Mouse (Mus musculus): Measurements from ENCODE around the gene Ksr1. TPM values are rescaled to one million over a fixed set of nuclear protein-coding genes. Genes with fewer than 3 reads are reported as not detected.

Gene Ksr1
- total and polyA plus RNA-seq, 2 experiments: 0.65 to 1.5 TPM

- Histone ChIP-seq H3K27ac (replicated peaks; ENCODE audit: insufficient read depth, low read depth, low read length) (no peak overlapping the region), H3K4me1 (ENCODE audit: control insufficient read depth, insufficient read depth, low read length) (no peaks in the 10 kb centered on the region), H3K36me3 (ENCODE audit: control insufficient read depth, insufficient read depth, low read length) (no peaks in the 10 kb centered on the region), H3K9ac (ENCODE audit: low read depth, low read length) (no peak overlapping the region), H3K4me3 (ENCODE audit: insufficient read depth, low read depth, low read length) (no peak overlapping the region), H3K79me2 (ENCODE audit: control insufficient read depth, insufficient read depth, low read length) (no peaks in the 10 kb centered on the region), H3K27me3 (ENCODE audit: control insufficient read depth, insufficient read depth, low read length) (no peaks in the 10 kb centered on the region)
- DNase-seq (ENCODE audit: extremely low read depth, low read depth, low spot score): no peak
- WGBS: 84% methylated on average over 7 of the region's 7 CpGs
- TF ChIP-seq POLR2A (IDR thresholded peaks at IDR 0.05; ENCODE audit: extremely low read depth, insufficient read depth, low read length): no peak
- no peak for TF ChIP-seq CTCF (IDR thresholded peaks at IDR 0.05; ENCODE audit: low read depth, low read length)
Measured at GRCm38 (mm10) chr11:79172054-79172453, 25.8 kb upstream of the Ksr1 start.

GRCm38 (mm10) chr11:79166582-79167300 is 20.5 kb upstream of the Ksr1 start:
- no peak overlapping the region for H3K27ac ChIP-seq (replicated peaks; ENCODE audit: insufficient read depth, low read depth, low read length)
- H3K4me1 ChIP-seq (ENCODE audit: control insufficient read depth, insufficient read depth, low read length): no peaks in the 10 kb centered on the region
- H3K4me3 ChIP-seq (ENCODE audit: insufficient read depth, low read depth, low read length): no peak overlapping the region
- 87% methylated on average over 4 of the region's 4 CpGs for WGBS
- H3K9ac ChIP-seq (ENCODE audit: low read depth, low read length): no peak overlapping the region
- no peaks in the 10 kb centered on the region for H3K36me3 ChIP-seq (ENCODE audit: control insufficient read depth, insufficient read depth, low read length)
- DNase-seq (ENCODE audit: extremely low read depth, low read depth, low spot score): no peak
- TF ChIP-seq POLR2A (IDR thresholded peaks at IDR 0.05; ENCODE audit: extremely low read depth, insufficient read depth, low read length) (no peak), CTCF (IDR thresholded peaks at IDR 0.05; ENCODE audit: low read depth, low read length) (no peak)
- H3K79me2 ChIP-seq (ENCODE audit: control insufficient read depth, insufficient read depth, low read length): no peaks in the 10 kb centered on the region
- no peaks in the 10 kb centered on the region for H3K27me3 ChIP-seq (ENCODE audit: control insufficient read depth, insufficient read depth, low read length)

- H3K79me2 ChIP-seq (ENCODE audit: control insufficient read depth, insufficient read depth, low read length): no peaks in the 10 kb centered on the region
- H3K4me3 ChIP-seq (ENCODE audit: insufficient read depth, low read depth, low read length): no peak overlapping the region
- H3K9ac ChIP-seq (ENCODE audit: low read depth, low read length): no peak overlapping the region
- no peaks in the 10 kb centered on the region for H3K27me3 ChIP-seq (ENCODE audit: control insufficient read depth, insufficient read depth, low read length)
- H3K36me3 ChIP-seq (ENCODE audit: control insufficient read depth, insufficient read depth, low read length): no peaks in the 10 kb centered on the region
- no peaks in the 10 kb centered on the region for H3K4me1 ChIP-seq (ENCODE audit: control insufficient read depth, insufficient read depth, low read length)
- DNase-seq (ENCODE audit: extremely low read depth, low read depth, low spot score): no peak
- H3K27ac ChIP-seq (replicated peaks; ENCODE audit: insufficient read depth, low read depth, low read length): no peak overlapping the region
- 93% methylated on average over 6 of the region's 6 CpGs for WGBS
- TF ChIP-seq CTCF (IDR thresholded peaks at IDR 0.05; ENCODE audit: low read depth, low read length) (no peak), POLR2A (IDR thresholded peaks at IDR 0.05; ENCODE audit: extremely low read depth, insufficient read depth, low read length) (no peak)
Measured at GRCm38 (mm10) chr11:79161077-79161758, 15.0 kb upstream of the Ksr1 start.

- H3K27me3 ChIP-seq (ENCODE audit: control insufficient read depth, insufficient read depth, low read length): no peaks in the 10 kb centered on the region
- no peaks in the 10 kb centered on the region for H3K79me2 ChIP-seq (ENCODE audit: control insufficient read depth, insufficient read depth, low read length)
- no peaks in the 10 kb centered on the region for H3K4me1 ChIP-seq (ENCODE audit: control insufficient read depth, insufficient read depth, low read length)
- H3K36me3 ChIP-seq (ENCODE audit: control insufficient read depth, insufficient read depth, low read length): no peaks in the 10 kb centered on the region
- WGBS: 98% methylated on average over 6 of the region's 6 CpGs
- H3K9ac ChIP-seq (ENCODE audit: low read depth, low read length): no peak overlapping the region
- no peak overlapping the region for H3K4me3 ChIP-seq (ENCODE audit: insufficient read depth, low read depth, low read length)
- no peak for TF ChIP-seq CTCF (IDR thresholded peaks at IDR 0.05; ENCODE audit: low read depth, low read length)
- TF ChIP-seq POLR2A (IDR thresholded peaks at IDR 0.05; ENCODE audit: extremely low read depth, insufficient read depth, low read length): no peak
- H3K27ac ChIP-seq (replicated peaks; ENCODE audit: insufficient read depth, low read depth, low read length): no peak overlapping the region
- no peak for DNase-seq (ENCODE audit: extremely low read depth, low read depth, low spot score)
Measured at GRCm38 (mm10) chr11:79160127-79160526, 13.9 kb upstream of the Ksr1 start.

- no peak for TF ChIP-seq CTCF (IDR thresholded peaks at IDR 0.05; ENCODE audit: low read depth, low read length)
- TF ChIP-seq POLR2A (IDR thresholded peaks at IDR 0.05; ENCODE audit: extremely low read depth, insufficient read depth, low read length): no peak
- Histone ChIP-seq H3K27ac (replicated peaks; ENCODE audit: insufficient read depth, low read depth, low read length) (no peak overlapping the region), H3K27me3 (ENCODE audit: control insufficient read depth, insufficient read depth, low read length) (no peaks in the 10 kb centered on the region), H3K4me3 (ENCODE audit: insufficient read depth, low read depth, low read length) (no peak overlapping the region), H3K79me2 (ENCODE audit: control insufficient read depth, insufficient read depth, low read length) (no peaks in the 10 kb centered on the region), H3K4me1 (ENCODE audit: control insufficient read depth, insufficient read depth, low read length) (no peaks in the 10 kb centered on the region), H3K9ac (ENCODE audit: low read depth, low read length) (no peak overlapping the region), H3K36me3 (ENCODE audit: control insufficient read depth, insufficient read depth, low read length) (no peaks in the 10 kb centered on the region)
- 78% methylated on average over 4 of the region's 4 CpGs for WGBS
- no peak for DNase-seq (ENCODE audit: extremely low read depth, low read depth, low spot score)
Measured at GRCm38 (mm10) chr11:79157729-79158128, 11.5 kb upstream of the Ksr1 start.

GRCm38 (mm10) chr11:79155348-79155747 is 9.1 kb upstream of the Ksr1 start:
- Histone ChIP-seq H3K9ac (ENCODE audit: low read depth, low read length) (no peak overlapping the region), H3K36me3 (ENCODE audit: control insufficient read depth, insufficient read depth, low read length) (no peaks in the 10 kb centered on the region), H3K4me1 (ENCODE audit: control insufficient read depth, insufficient read depth, low read length) (no peaks in the 10 kb centered on the region), H3K27me3 (ENCODE audit: control insufficient read depth, insufficient read depth, low read length) (no peaks in the 10 kb centered on the region), H3K27ac (replicated peaks; ENCODE audit: insufficient read depth, low read depth, low read length) (no peak overlapping the region), H3K4me3 (ENCODE audit: insufficient read depth, low read depth, low read length) (no peak overlapping the region), H3K79me2 (ENCODE audit: control insufficient read depth, insufficient read depth, low read length) (no peaks in the 10 kb centered on the region)
- TF ChIP-seq CTCF (IDR thresholded peaks at IDR 0.05; ENCODE audit: low read depth, low read length) (no peak), POLR2A (IDR thresholded peaks at IDR 0.05; ENCODE audit: extremely low read depth, insufficient read depth, low read length) (no peak)
- DNase-seq (ENCODE audit: extremely low read depth, low read depth, low spot score): no peak
- WGBS: 72% methylated on average over 6 of the region's 6 CpGs

Measured in liver, adult 2 months (tissue).